17 mouse cellular contexts compared by ENCODE assay signal in genomic region chr1:184688026-184688425, GRCm38 (mm10). TPM values are rescaled to one million over a fixed set of nuclear protein-coding genes. Genes with fewer than 3 reads are reported as not detected.
"Had no signal": no experiment of that assay in that cellular context is flagged by ENCODE, and none has a peak within 500 bp of the region (broad histone marks: within the 10 kb centered on the region; RNA-seq: fewer than 3 reads in every experiment).

No protein-coding gene starts in this region.

- H3K9me3 ChIP-seq: liver, embryonic 13.5 days; midbrain, embryonic 12.5 days; midbrain, embryonic 15.5 days; neural tube, embryonic 12.5 days; neural tube, embryonic 15.5 days; stomach, embryonic 15.5 days had no signal

- DNase-seq: kidney, adult 2 months; kidney, postnatal 10 days; kidney, postnatal 36 days; layer of hippocampus, postnatal 36 days; liver, embryonic 13.5 days; right cerebral cortex, adult 18-20 months; right cerebral cortex, postnatal 14 days; right cerebral cortex, postnatal 4 days; thymus, postnatal 25 days had no signal

- H3K9ac ChIP-seq: liver, embryonic 13.5 days; midbrain, embryonic 12.5 days; midbrain, embryonic 15.5 days; neural tube, embryonic 12.5 days; neural tube, embryonic 15.5 days; stomach, embryonic 15.5 days had no signal

- ATAC-seq: inflammation-experienced regulatory T-cells, adult 6 months; midbrain, embryonic 15.5 days had no signal

- H3K27ac ChIP-seq: left cerebral cortex, adult 2 months; liver, embryonic 13.5 days; macrophage; midbrain, embryonic 12.5 days; midbrain, embryonic 15.5 days; neural tube, embryonic 12.5 days; neural tube, embryonic 15.5 days; stomach, embryonic 15.5 days had no signal

- H3K27me3 ChIP-seq: midbrain, embryonic 12.5 days; midbrain, embryonic 15.5 days; neural tube, embryonic 12.5 days had no signal

- H3K4me1 ChIP-seq: midbrain, embryonic 12.5 days; midbrain, embryonic 15.5 days; neural tube, embryonic 15.5 days had no signal

- H3K36me3 ChIP-seq: liver, embryonic 13.5 days; midbrain, embryonic 12.5 days; midbrain, embryonic 15.5 days; neural tube, embryonic 12.5 days; neural tube, embryonic 15.5 days; stomach, embryonic 15.5 days had no signal

- H3K4me3 ChIP-seq: left cerebral cortex, adult 2 months; liver, embryonic 13.5 days; midbrain, embryonic 12.5 days; midbrain, embryonic 15.5 days; neural tube, embryonic 12.5 days; neural tube, embryonic 15.5 days; stomach, embryonic 15.5 days had no signal

- H3K4me2 ChIP-seq: liver, embryonic 13.5 days; midbrain, embryonic 12.5 days; midbrain, embryonic 15.5 days; neural tube, embryonic 12.5 days; neural tube, embryonic 15.5 days; stomach, embryonic 15.5 days had no signal

RNA-seq across cellular contexts. Expression of gene Hlx, which starts 44.4 kb away (rescaled TPM):
- polyA plus RNA-seq: inflammation-experienced regulatory T-cells, adult 6 months had no signal
